Mouse (Mus musculus): ENCODE data around the gene Gm10715. TPM values are rescaled to one million over a fixed set of nuclear protein-coding genes. Genes with fewer than 3 reads are reported as not detected.

The Gm10715 gene
- polyA plus RNA-seq (2014; fragmentation: Illumina TruSeq; extraction: RNeasy Lipid Tissue Mini Kit (QIAGEN cat#74804); ENCODE audit: low read depth, low replicate concordance): not detected

GRCm38 (mm10) chr9:3036577-3036976 lies at the start of gene Gm10715:
Gene Gm10715, plus strand, starts transcription at chr9:3036877.

GRCm38 (mm10) chr9:3000445-3000972 lies 36.2 kb upstream of the Gm10715 start, which contains the start of gene Gm10722:
Gene Gm10722, plus strand, starts transcription at chr9:3000922.

GRCm38 (mm10) chr9:3002794-3003396 lies 33.8 kb upstream of the Gm10715 start, which contains the start of gene Gm11168:
Gene Gm11168, plus strand, starts transcription at chr9:3003346.

GRCm38 (mm10) chr9:3012733-3013279 lies 23.9 kb upstream of the Gm10715 start, which contains the start of gene Gm10721:
Gene Gm10721, plus strand, starts transcription at chr9:3013140.

GRCm38 (mm10) chr9:3015354-3015753 lies 21.3 kb upstream of the Gm10715 start, which contains the start of gene Gm10720:
Gene Gm10720, plus strand, starts transcription at chr9:3015654.

GRCm38 (mm10) chr9:3017108-3017507 lies 19.6 kb upstream of the Gm10715 start, which contains the start of gene Gm10719:
Gene Gm10719, plus strand, starts transcription at chr9:3017408.

GRCm38 (mm10) chr9:3023312-3023984 lies 13.2 kb upstream of the Gm10715 start, which contains the start of gene Gm10718:
Gene Gm10718, plus strand, starts transcription at chr9:3023547.

GRCm38 (mm10) chr9:3024912-3025467 lies 11.7 kb upstream of the Gm10715 start, which contains the start of gene Gm10717:
Gene Gm10717, plus strand, starts transcription at chr9:3025417.

GRCm38 (mm10) chr9:3034299-3034698 lies 2.4 kb upstream of the Gm10715 start, which contains the start of gene Gm17535:
Gene Gm17535, plus strand, starts transcription at chr9:3034599.

Other genes with a start within 250 kb of the Gm10715 start
- gene Gm10722, start 36.0 kb upstream of the Gm10715 start, polyA plus RNA-seq (2014; fragmentation: Illumina TruSeq; extraction: RNeasy Lipid Tissue Mini Kit (QIAGEN cat#74804); ENCODE audit: low read depth, low replicate concordance): not detected
- gene Gm11168, start 33.5 kb upstream of the Gm10715 start, polyA plus RNA-seq (2014; fragmentation: Illumina TruSeq; extraction: RNeasy Lipid Tissue Mini Kit (QIAGEN cat#74804); ENCODE audit: low read depth, low replicate concordance): not detected
- gene Gm10721, start 23.7 kb upstream of the Gm10715 start, polyA plus RNA-seq (2014; fragmentation: Illumina TruSeq; extraction: RNeasy Lipid Tissue Mini Kit (QIAGEN cat#74804); ENCODE audit: low read depth, low replicate concordance): not detected
- gene Gm10720, start 21.2 kb upstream of the Gm10715 start, polyA plus RNA-seq (2014; fragmentation: Illumina TruSeq; extraction: RNeasy Lipid Tissue Mini Kit (QIAGEN cat#74804); ENCODE audit: low read depth, low replicate concordance): not detected
- not detected for gene Gm10719, start 19.5 kb upstream of the Gm10715 start, polyA plus RNA-seq (2014; fragmentation: Illumina TruSeq; extraction: RNeasy Lipid Tissue Mini Kit (QIAGEN cat#74804); ENCODE audit: low read depth, low replicate concordance)
- not detected for gene Gm10718, start 13.3 kb upstream of the Gm10715 start, polyA plus RNA-seq (2014; fragmentation: Illumina TruSeq; extraction: RNeasy Lipid Tissue Mini Kit (QIAGEN cat#74804); ENCODE audit: low read depth, low replicate concordance)
- not detected for gene Gm10717, start 11.5 kb upstream of the Gm10715 start, polyA plus RNA-seq (2014; fragmentation: Illumina TruSeq; extraction: RNeasy Lipid Tissue Mini Kit (QIAGEN cat#74804); ENCODE audit: low read depth, low replicate concordance)
- gene Gm17535, start 2.3 kb upstream of the Gm10715 start, polyA plus RNA-seq (2014; fragmentation: Illumina TruSeq; extraction: RNeasy Lipid Tissue Mini Kit (QIAGEN cat#74804); ENCODE audit: low read depth, low replicate concordance): not detected